Mouse (Mus musculus) liver, embryonic 15.5 days (tissue): ENCODE data around the gene Ckap2l. TPM values are rescaled to one million over a fixed set of nuclear protein-coding genes. Genes with fewer than 3 reads are reported as not detected.

ENCODE experiments used
- ATAC-seq: fragments of 200-750 bp; cut with Nextera tagmentation; 2 replicates; pipeline ENCODE4 v1.8.0; 2017; ENCODE audit warnings: moderate number of reproducible peaks, mild to moderate bottlenecking, moderate library complexity; ENCODE audit not compliant: insufficient read depth
- H3K27ac ChIP-seq: fragments of 300-500 bp; sonication (generic); replicated peaks from 2 replicates; pipeline ENCODE4 v1.5.1; 2015; ENCODE audit warnings: mild to moderate bottlenecking, inconsistent platforms
- H3K27me3 ChIP-seq: fragments of 300-500 bp; sonication (generic); 2 replicates; pipeline ENCODE4 v1.6.1; 2015; ENCODE audit warnings: mild to moderate bottlenecking, inconsistent platforms
- H3K36me3 ChIP-seq: fragments of 300-500 bp; sonication (generic); replicated peaks from 2 replicates; pipeline ENCODE4 v1.6.1; 2015; ENCODE audit warnings: moderate library complexity, mild to moderate bottlenecking, inconsistent platforms
- H3K4me1 ChIP-seq: fragments of 300-500 bp; sonication (generic); replicated peaks from 2 replicates; pipeline ENCODE4 v1.6.1; 2015; ENCODE audit warnings: inconsistent platforms
- H3K4me2 ChIP-seq: fragments of 300-500 bp; sonication (generic); 2 replicates; pipeline ENCODE4 v1.6.1; 2015; ENCODE audit warnings: moderate library complexity, mild to moderate bottlenecking, inconsistent platforms
- H3K4me3 ChIP-seq: fragments of 300-500 bp; sonication (generic); replicated peaks from 2 replicates; pipeline ENCODE4 v1.5.1; 2015; ENCODE audit warnings: mild to moderate bottlenecking, inconsistent platforms
- H3K9ac ChIP-seq: fragments of 300-500 bp; sonication (generic); 2 replicates; pipeline ENCODE4 v1.6.1; 2015; ENCODE audit warnings: moderate library complexity, mild to moderate bottlenecking, inconsistent platforms
- H3K9me3 ChIP-seq: fragments of 300-500 bp; sonication (generic); replicated peaks from 2 replicates; pipeline ENCODE4 v1.6.1; 2016; ENCODE audit warnings: inconsistent platforms
- WGBS: fragments of 180-500 bp; shearing (Covaris S2); methylation state at CpG from one replicate; pipeline ENCODE4 v1.1.7; 2015; ENCODE audit warnings: mixed read lengths; ENCODE audit not compliant: insufficient replicate concordance; 5-methylcytosine and 5-hydroxymethylcytosine counted together
- polyA plus RNA-seq: library from polyadenylated mRNA; unstranded; fragments of >200 nt; fragmentation: Nextera tagmentation; extraction: Ambion mirVana; gene quantifications from 2 replicates; pipeline ENCODE4 v1.2.1, GENCODE M21; 2015

Gene Ckap2l
- polyA plus RNA-seq, 1 experiment from 2014 or later: 26.7 TPM

GRCm38 (mm10) chr2:129246924-129247323 lies 50.1 kb downstream of the Ckap2l start:
- H3K9me3 ChIP-seq: no peaks in the 10 kb centered on the region
- H3K4me3 ChIP-seq: no peak overlapping the region
- ATAC-seq: no peak
- no peak overlapping the region for H3K4me2 ChIP-seq
- WGBS: 88% methylated on average over 12 of the region's 12 CpGs
- no peak overlapping the region for H3K9ac ChIP-seq
- no peaks in the 10 kb centered on the region for H3K36me3 ChIP-seq
- H3K4me1 ChIP-seq: peaks cover 37% of the 10 kb centered on the region
- no peak overlapping the region for H3K27ac ChIP-seq
- H3K27me3 ChIP-seq: no peaks in the 10 kb centered on the region

GRCm38 (mm10) chr2:129246436-129246835 lies 50.6 kb downstream of the Ckap2l start:
- Histone ChIP-seq H3K4me2 (no peak overlapping the region), H3K27me3 (no peaks in the 10 kb centered on the region), H3K9ac (no peak overlapping the region), H3K27ac (no peak overlapping the region), H3K9me3 (no peaks in the 10 kb centered on the region), H3K4me3 (no peak overlapping the region), H3K36me3 (no peaks in the 10 kb centered on the region), H3K4me1 (peaks cover 41% of the 10 kb centered on the region)
- ATAC-seq: no peak
- 64% methylated on average over 7 of the region's 7 CpGs for WGBS

GRCm38 (mm10) chr2:129245618-129246017 lies 51.4 kb downstream of the Ckap2l start:
- Histone ChIP-seq H3K4me2 (no peak overlapping the region), H3K4me3 (no peak overlapping the region), H3K9me3 (no peaks in the 10 kb centered on the region), H3K9ac (no peak overlapping the region), H3K4me1 (peaks cover 48% of the 10 kb centered on the region), H3K27ac (no peak overlapping the region), H3K36me3 (no peaks in the 10 kb centered on the region), H3K27me3 (no peaks in the 10 kb centered on the region)
- no peak for ATAC-seq
- 66% methylated on average over 5 of the region's 5 CpGs for WGBS

- H3K27ac ChIP-seq: no peak overlapping the region
- no peak overlapping the region for H3K9ac ChIP-seq
- peaks cover 58% of the 10 kb centered on the region for H3K4me1 ChIP-seq
- ATAC-seq: no peak
- H3K36me3 ChIP-seq: no peaks in the 10 kb centered on the region
- H3K27me3 ChIP-seq: no peaks in the 10 kb centered on the region
- no peak overlapping the region for H3K4me3 ChIP-seq
- no peaks in the 10 kb centered on the region for H3K9me3 ChIP-seq
- 83% methylated on average over 20 of the region's 20 CpGs for WGBS
- no peak overlapping the region for H3K4me2 ChIP-seq
Measured at GRCm38 (mm10) chr2:129244446-129245120, 52.4 kb downstream of the Ckap2l start.

GRCm38 (mm10) chr2:129243786-129244185 lies 53.2 kb downstream of the Ckap2l start:
- Histone ChIP-seq H3K4me3 (no peak overlapping the region), H3K9me3 (no peaks in the 10 kb centered on the region), H3K4me2 (no peak overlapping the region), H3K27me3 (no peaks in the 10 kb centered on the region), H3K27ac (peak overlapping the region; percentile 88), H3K4me1 (peaks cover 66% of the 10 kb centered on the region), H3K36me3 (no peaks in the 10 kb centered on the region), H3K9ac (peak overlapping the region; percentile 18; the same call in 1 of the 2 replicates)
- no peak for ATAC-seq
- WGBS: 36% methylated on average over 9 of the region's 9 CpGs

GRCm38 (mm10) chr2:129243005-129243404 lies 54.0 kb downstream of the Ckap2l start:
- no peaks in the 10 kb centered on the region for H3K9me3 ChIP-seq
- H3K4me1 ChIP-seq: peaks cover 68% of the 10 kb centered on the region
- WGBS: 62% methylated on average over 4 of the region's 4 CpGs
- no peak overlapping the region for H3K4me3 ChIP-seq
- ATAC-seq: peak; percentile 17; the same call in 1 of the 2 replicates
- no peak overlapping the region for H3K4me2 ChIP-seq
- peak overlapping the region; percentile 88 for H3K27ac ChIP-seq
- peak overlapping the region; percentile 28; the same call in 1 of the 2 replicates for H3K9ac ChIP-seq
- no peaks in the 10 kb centered on the region for H3K27me3 ChIP-seq
- H3K36me3 ChIP-seq: no peaks in the 10 kb centered on the region

GRCm38 (mm10) chr2:129241845-129242833 lies 54.9 kb downstream of the Ckap2l start:
- peak overlapping the region; percentile 88 for H3K27ac ChIP-seq
- no peak overlapping the region for H3K9ac ChIP-seq
- H3K36me3 ChIP-seq: no peaks in the 10 kb centered on the region
- H3K9me3 ChIP-seq: no peaks in the 10 kb centered on the region
- no peak for ATAC-seq
- 68% methylated on average over 7 of the region's 7 CpGs for WGBS
- no peak overlapping the region for H3K4me3 ChIP-seq
- H3K27me3 ChIP-seq: no peaks in the 10 kb centered on the region
- H3K4me2 ChIP-seq: 0 out of 2 replicates have a peak overlapping the region, but pooled peaks have one; percentile 48
- H3K4me1 ChIP-seq: peaks cover 67% of the 10 kb centered on the region

- 63% methylated on average over 9 of the region's 9 CpGs for WGBS
- peaks cover 76% of the 10 kb centered on the region for H3K4me1 ChIP-seq
- no peaks in the 10 kb centered on the region for H3K36me3 ChIP-seq
- no peak overlapping the region for H3K4me3 ChIP-seq
- no peaks in the 10 kb centered on the region for H3K9me3 ChIP-seq
- peak overlapping the region; percentile 35; the same call in 1 of the 2 replicates for H3K9ac ChIP-seq
- peak overlapping the region; percentile 88 for H3K27ac ChIP-seq
- peak overlapping the region; percentile 48 for H3K4me2 ChIP-seq
- ATAC-seq: peak; percentile 90
- no peaks in the 10 kb centered on the region for H3K27me3 ChIP-seq
Measured at GRCm38 (mm10) chr2:129240726-129241432, 56.1 kb downstream of the Ckap2l start.

GRCm38 (mm10) chr2:129236526-129236925 lies 60.5 kb downstream of the Ckap2l start:
- WGBS: 81% methylated on average over 4 of the region's 4 CpGs
- H3K36me3 ChIP-seq: no peaks in the 10 kb centered on the region
- no peak overlapping the region for H3K4me3 ChIP-seq

GRCm38 (mm10) chr2:129234731-129235130 lies 62.3 kb downstream of the Ckap2l start:
- peak overlapping the region; percentile 65; the same call in 1 of the 2 replicates for H3K9ac ChIP-seq
- no peaks in the 10 kb centered on the region for H3K9me3 ChIP-seq
- no peak for ATAC-seq
- no peaks in the 10 kb centered on the region for H3K36me3 ChIP-seq
- no peak overlapping the region for H3K4me3 ChIP-seq
- WGBS: 61% methylated on average over 2 of the region's 2 CpGs
- no peak overlapping the region for H3K4me2 ChIP-seq
- H3K4me1 ChIP-seq: peaks cover 76% of the 10 kb centered on the region
- peak overlapping the region; percentile 92 for H3K27ac ChIP-seq
- H3K27me3 ChIP-seq: no peaks in the 10 kb centered on the region

More at GRCm38 (mm10) chr2:129236526-129236925, 60.5 kb downstream of the Ckap2l start:
- H3K4me2 ChIP-seq: no peak overlapping the region
- ATAC-seq: no peak
- H3K9me3 ChIP-seq: no peaks in the 10 kb centered on the region
- H3K9ac ChIP-seq: peak overlapping the region; percentile 11; the same call in 1 of the 2 replicates
- H3K27ac ChIP-seq: peak overlapping the region; percentile 61
- H3K27me3 ChIP-seq: no peaks in the 10 kb centered on the region
- H3K4me1 ChIP-seq: peaks cover 78% of the 10 kb centered on the region
